Mouse (Mus musculus) MEL (cell line): ENCODE measurements around the gene Eml1. TPM values are rescaled to one million over a fixed set of nuclear protein-coding genes. Genes with fewer than 3 reads are reported as not detected.

Experiments
- DNase-seq: peaks from one replicate; pipeline ENCODE4 v3.0.0; 2011; ENCODE audit warnings: low read depth, low spot score
- H3K27ac ChIP-seq: 2 replicates; pipeline ENCODE4 v1.5.1; 2012; ENCODE audit warnings: low read depth, mild to moderate bottlenecking, control low read depth, low read length, moderate library complexity; ENCODE audit not compliant: control insufficient read depth
- H3K27me3 ChIP-seq, 2 experiments: fragments of 150-350 bp in 1 of 2; sonication (generic) in 1 of 2; 2 replicates each; pipeline ENCODE4 v1.6.1; 2012; ENCODE audit warnings: low read length in 2 of 2, mild to moderate bottlenecking in 2 of 2, improper control_type of control experiment in 1 of 2, moderate library complexity in 1 of 2; ENCODE audit not compliant: insufficient read depth in 2 of 2, control insufficient read depth in 1 of 2
- H3K36me3 ChIP-seq, 2 experiments: 2 replicates each; pipeline ENCODE4 v1.6.1; 2012 to 2014; ENCODE audit warnings: low read length in 2 of 2, improper control_type of control experiment in 1 of 2, inconsistent platforms in 1 of 2, mild to moderate bottlenecking in 1 of 2; ENCODE audit not compliant: insufficient read depth in 2 of 2, control insufficient read depth in 1 of 2
- H3K4me1 ChIP-seq, 2 experiments: fragments of 150-350 bp in 1 of 2; sonication (generic) in 1 of 2; 2 replicates each; pipeline ENCODE4 v1.6.1; 2012; ENCODE audit warnings: low read length in 2 of 2, improper control_type of control experiment in 1 of 2, mild to moderate bottlenecking in 1 of 2; ENCODE audit not compliant: insufficient read depth in 2 of 2, control insufficient read depth in 1 of 2
- H3K4me3 ChIP-seq, 2 experiments: fragments of 150-350 bp in 1 of 2; sonication (generic) in 1 of 2; 2 replicates each; pipeline ENCODE4 v1.5.1; 2012; ENCODE audit warnings: low read depth in 2 of 2, low read length in 2 of 2, mild to moderate bottlenecking in 2 of 2, moderate library complexity in 2 of 2, control low read depth in 1 of 2, improper control_type of control experiment in 1 of 2; ENCODE audit not compliant: control insufficient read depth in 1 of 2, insufficient read depth in 1 of 2
- H3K79me2 ChIP-seq: 2 replicates; pipeline ENCODE4 v1.6.1; 2012; ENCODE audit warnings: mild to moderate bottlenecking, low read length, moderate library complexity; ENCODE audit not compliant: control insufficient read depth, poor library complexity, insufficient read depth
- H3K9ac ChIP-seq: 2 replicates; pipeline ENCODE4 v1.6.1; 2012; ENCODE audit warnings: low read depth, mild to moderate bottlenecking, control low read depth, low read length, moderate library complexity; ENCODE audit not compliant: control insufficient read depth, poor library complexity, severe bottlenecking
- H3K9me3 ChIP-seq: fragments of 150-350 bp; sonication (generic); replicated peaks from 2 replicates; pipeline ENCODE4 v1.6.1; 2012; ENCODE audit warnings: mild to moderate bottlenecking, low read length, improper control_type of control experiment, moderate library complexity; ENCODE audit not compliant: insufficient read depth
- BHLHE40 ChIP-seq: IDR thresholded peaks from 2 replicates; pipeline ENCODE4 v1.6.1; 2012; ENCODE audit warnings: low read depth, mild to moderate bottlenecking, inconsistent platforms, low read length, improper control_type of control experiment, borderline replicate concordance
- CHD2 ChIP-seq: IDR thresholded peaks from 2 replicates; pipeline ENCODE4 v1.6.1; 2011; ENCODE audit warnings: low read length, improper control_type of control experiment
- CTCF ChIP-seq, 3 experiments: IDR thresholded peaks in 2 of 3; conservative IDR thresholded peaks in 1 of 3; 2 replicates each; pipeline ENCODE4 v1.5.1; 2011 to 2012; ENCODE audit warnings: low read length in 3 of 3, low read depth in 2 of 3, mild to moderate bottlenecking in 2 of 3, improper control_type of control experiment in 1 of 3, inconsistent platforms in 1 of 3, mixed read lengths in 1 of 3, moderate library complexity in 1 of 3; ENCODE audit not compliant: control insufficient read depth in 1 of 3, insufficient read depth in 1 of 3, poor library complexity in 1 of 3, severe bottlenecking in 1 of 3
- E2F4 ChIP-seq: IDR thresholded peaks from 2 replicates; pipeline ENCODE4 v1.6.1; 2011; ENCODE audit warnings: low read depth, low read length, improper control_type of control experiment, borderline replicate concordance
- ELF1 ChIP-seq: IDR thresholded peaks from 2 replicates; pipeline ENCODE4 v1.6.1; 2014; ENCODE audit warnings: low read depth, mild to moderate bottlenecking, inconsistent platforms, low read length, improper control_type of control experiment, moderate library complexity
- GABPA ChIP-seq: IDR thresholded peaks from 2 replicates; pipeline ENCODE4 v1.6.1; 2012; ENCODE audit warnings: low read depth, mild to moderate bottlenecking, inconsistent platforms, low read length, improper control_type of control experiment, moderate library complexity
- JUND ChIP-seq: IDR thresholded peaks from 2 replicates; pipeline ENCODE4 v1.6.1; 2011; ENCODE audit warnings: low read depth, mild to moderate bottlenecking, improper control_type of control experiment, low read length
- MAZ ChIP-seq: IDR thresholded peaks from 2 replicates; pipeline ENCODE4 v1.6.1; 2012; ENCODE audit warnings: low read depth, mild to moderate bottlenecking, inconsistent platforms, low read length, improper control_type of control experiment
- MEF2A ChIP-seq: IDR thresholded peaks from 2 replicates; pipeline ENCODE4 v1.6.1; 2014; ENCODE audit warnings: low read depth, mild to moderate bottlenecking, inconsistent platforms, low read length, improper control_type of control experiment; ENCODE audit not compliant: poor library complexity, insufficient replicate concordance, severe bottlenecking; ENCODE audit errors: extremely low read depth
- MXI1 ChIP-seq: IDR thresholded peaks from 2 replicates; pipeline ENCODE4 v1.6.1; 2011; ENCODE audit warnings: mild to moderate bottlenecking, low read depth, low read length, improper control_type of control experiment
- MYB ChIP-seq: IDR thresholded peaks from 2 replicates; pipeline ENCODE4 v1.6.1; 2011; ENCODE audit warnings: mild to moderate bottlenecking, low read depth, low read length, improper control_type of control experiment
- MYC ChIP-seq: IDR thresholded peaks from 2 replicates; pipeline ENCODE4 v1.6.1; 2011; ENCODE audit warnings: low read depth, mild to moderate bottlenecking, low read length, improper control_type of control experiment, moderate library complexity
- NELFE ChIP-seq: IDR thresholded peaks from 2 replicates; pipeline ENCODE4 v1.6.1; 2011; ENCODE audit warnings: low read depth, low read length, improper control_type of control experiment
- RAD21 ChIP-seq: IDR thresholded peaks from 2 replicates; pipeline ENCODE4 v1.6.1; 2011; ENCODE audit warnings: mild to moderate bottlenecking, low read depth, low read length, improper control_type of control experiment
- SIN3A ChIP-seq: IDR thresholded peaks from 2 replicates; pipeline ENCODE4 v1.6.1; 2012; ENCODE audit warnings: low read length, improper control_type of control experiment, inconsistent platforms
- SMC3 ChIP-seq: IDR thresholded peaks from 2 replicates; pipeline ENCODE4 v1.6.1; 2011; ENCODE audit warnings: low read depth, low read length, improper control_type of control experiment
- UBTF ChIP-seq: IDR thresholded peaks from 2 replicates; pipeline ENCODE4 v1.6.1; 2012; ENCODE audit warnings: low read depth, mild to moderate bottlenecking, inconsistent platforms, low read length, improper control_type of control experiment, moderate library complexity, borderline replicate concordance; ENCODE audit not compliant: insufficient read depth
- USF2 ChIP-seq, 2 experiments: IDR thresholded peaks; 2 replicates each; pipeline ENCODE4 v1.6.1; 2011 to 2012; ENCODE audit warnings: improper control_type of control experiment in 2 of 2, low read length in 2 of 2, borderline replicate concordance in 1 of 2, inconsistent platforms in 1 of 2, low read depth in 1 of 2, mild to moderate bottlenecking in 1 of 2; ENCODE audit not compliant: insufficient read depth in 1 of 2
- ZKSCAN1 ChIP-seq: IDR thresholded peaks from 2 replicates; pipeline ENCODE4 v1.6.1; 2012; ENCODE audit warnings: low read depth, mild to moderate bottlenecking, inconsistent platforms, low read length, improper control_type of control experiment, moderate library complexity
- ZNF384 ChIP-seq: IDR thresholded peaks from 2 replicates; pipeline ENCODE4 v1.6.1; 2012; ENCODE audit warnings: low read depth, mild to moderate bottlenecking, inconsistent platforms, low read length, improper control_type of control experiment
- polyA plus RNA-seq, 2 experiments: library from polyadenylated mRNA; stranded (reverse) in 1 of 2; unstranded in 1 of 2; fragments of >175 nt in 1 of 2; fragments of >200 nt in 1 of 2; gene quantifications; 2 replicates each; pipeline versions ENCODE4 v1.2.1 to v1.2.4; 2012; ENCODE audit warnings: low replicate concordance in 2 of 2, low read depth in 1 of 2; ENCODE audit not compliant: insufficient read length in 2 of 2, insufficient read depth in 1 of 2, missing spikeins in 1 of 2
- total RNA-seq: library from RNA; depleted of rRNA; stranded (reverse); fragments of 300-350 nt; gene quantifications from 2 replicates; pipeline ENCODE4 v1.2.3, GENCODE M21; 2012

Eml1 gene
- total and polyA plus RNA-seq, 3 experiments, result not detected

DNA sequence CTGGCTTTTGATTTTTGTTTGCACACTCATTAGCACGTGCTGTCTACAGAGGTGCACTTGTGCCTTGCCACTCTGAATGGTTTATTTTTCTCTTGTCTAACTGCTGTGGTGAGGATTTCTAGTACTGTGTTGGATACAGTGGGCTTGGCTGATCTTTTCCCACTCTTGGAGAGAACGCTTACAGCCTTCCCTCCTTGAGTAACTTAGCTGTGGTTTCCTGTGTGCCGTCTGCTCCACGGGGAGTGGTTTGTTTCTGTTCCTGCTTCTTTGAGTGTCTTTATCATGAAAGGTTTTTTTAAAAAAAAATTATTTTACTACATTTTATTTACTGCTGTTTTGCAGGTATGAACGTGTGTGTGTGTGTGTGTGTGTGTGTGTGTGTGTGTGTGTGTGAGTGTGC is 108.0 kb downstream of the Eml1 start:
- no peak for DNase-seq
- no peaks in the 10 kb centered on the region for H3K9me3 ChIP-seq
- TF ChIP-seq BHLHE40 (no peak), MYB (no peak), E2F4 (no peak), CTCF (IDR thresholded peaks at IDR 0.05 in 2 of 3, conservative IDR thresholded peaks at IDR 0.05 in 1 of 3; ENCODE audit: control insufficient read depth in 1 of 3, insufficient read depth in 1 of 3, low read depth in 2 of 3, low read length in 3 of 3, poor library complexity in 1 of 3, severe bottlenecking in 1 of 3) (no peak), SIN3A (no peak), ZNF384 (no peak)
- no peaks in the 10 kb centered on the region for H3K36me3 ChIP-seq
- H3K79me2 ChIP-seq, result no peaks in the 10 kb centered on the region
- H3K9ac ChIP-seq, result no peak overlapping the region
- no peak overlapping the region for H3K27ac ChIP-seq
- no peaks in the 10 kb centered on the region for H3K27me3 ChIP-seq
- no peak overlapping the region for H3K4me3 ChIP-seq
- H3K4me1 ChIP-seq, result no peaks in the 10 kb centered on the region

DNA sequence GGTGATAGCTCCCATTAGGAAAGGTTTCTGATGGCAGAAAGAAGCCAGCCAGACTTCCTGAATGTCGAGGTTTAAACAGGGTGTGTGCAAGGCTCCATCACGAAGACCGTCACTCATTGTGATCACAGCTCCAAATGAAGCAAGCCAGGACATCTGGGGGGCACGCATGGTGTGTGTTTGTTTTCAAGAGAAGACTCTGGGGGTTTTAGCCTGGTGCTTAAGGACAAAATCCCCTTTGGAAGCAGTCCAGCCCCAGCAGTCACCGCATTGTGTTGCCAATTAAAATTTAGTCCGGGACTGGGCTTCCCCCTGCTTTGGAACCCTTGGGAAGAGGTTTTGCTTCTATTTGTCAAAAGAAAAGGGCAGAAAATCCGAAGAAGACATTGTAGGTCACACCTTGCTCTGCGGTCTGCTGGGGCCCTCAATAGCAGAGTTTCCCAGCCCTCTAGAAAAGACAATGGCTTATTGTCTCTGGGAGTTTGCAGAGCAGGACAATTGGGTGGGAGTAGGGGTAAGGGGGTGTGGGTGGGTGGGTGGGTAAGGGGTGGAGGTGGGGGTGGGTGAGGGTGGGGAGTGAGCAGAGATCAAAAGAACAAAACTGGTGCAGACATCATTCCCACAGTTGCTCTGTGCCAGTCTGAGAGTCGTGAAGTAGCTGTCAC is 110.1 kb downstream of the Eml1 start:
- Histone ChIP-seq H3K9me3 (no peaks in the 10 kb centered on the region), H3K4me3 (no peak overlapping the region)

GRCm38 (mm10) chr12:108489076-108489475 is 118.3 kb downstream of the Eml1 start:
- no peak overlapping the region for H3K27ac ChIP-seq
- no peak overlapping the region for H3K4me3 ChIP-seq
- no peaks in the 10 kb centered on the region for H3K9me3 ChIP-seq
- no peaks in the 10 kb centered on the region for H3K27me3 ChIP-seq
- no peaks in the 10 kb centered on the region for H3K36me3 ChIP-seq
- no peak for DNase-seq
- H3K79me2 ChIP-seq, result no peaks in the 10 kb centered on the region
- H3K9ac ChIP-seq, result no peak overlapping the region
- no peaks in the 10 kb centered on the region for H3K4me1 ChIP-seq
- no peak for TF ChIP-seq MXI1
- TF ChIP-seq JUND, result no peak
- no peak for TF ChIP-seq MYC
- no peak for TF ChIP-seq SMC3
- TF ChIP-seq MYB, result no peak
- no peak for TF ChIP-seq CHD2
- no peak for TF ChIP-seq USF2 (IDR thresholded peaks at IDR 0.05; ENCODE audit: borderline replicate concordance in 1 of 2, insufficient read depth in 1 of 2, low read depth in 1 of 2, low read length in 2 of 2)
- TF ChIP-seq MAZ, result no peak
- TF ChIP-seq UBTF, result no peak
- no peak for TF ChIP-seq ZKSCAN1
- no peak for TF ChIP-seq MEF2A
- TF ChIP-seq RAD21, result no peak

More for the DNA sequence above, 110.1 kb downstream of the Eml1 start:
- H3K27ac ChIP-seq, result no peak overlapping the region
- TF ChIP-seq GABPA (no peak), ELF1 (no peak), USF2 (IDR thresholded peaks at IDR 0.05; ENCODE audit: borderline replicate concordance in 1 of 2, insufficient read depth in 1 of 2, low read depth in 1 of 2, low read length in 2 of 2) (no peak), NELFE (no peak), RAD21 (no peak)
- TF ChIP-seq, all 39 proteins: peak for 0
- no peaks in the 10 kb centered on the region for H3K36me3 ChIP-seq
- no peak overlapping the region for H3K9ac ChIP-seq
- H3K4me1 ChIP-seq, result no peaks in the 10 kb centered on the region
- no peaks in the 10 kb centered on the region for H3K27me3 ChIP-seq
- no peak for DNase-seq
- no peaks in the 10 kb centered on the region for H3K79me2 ChIP-seq
